25 mouse cellular contexts compared by ENCODE assay signal in genomic region chr9:48450066-48450465, GRCm38 (mm10). TPM values are rescaled to one million over a fixed set of nuclear protein-coding genes. Genes with fewer than 3 reads are reported as not detected.
A peak's percentile ranks its signal among the peaks of the same experiment; 100 is the strongest.
DNase-seq lines count a peak whose midpoint lies in the region; ATAC-seq and TF ChIP-seq lines count a peak whose summit lies in the region.
"Had no signal": no experiment of that assay in that cellular context is flagged by ENCODE, and none has a peak within 500 bp of the region (broad histone marks: within the 10 kb centered on the region; RNA-seq: fewer than 3 reads in every experiment).

No protein-coding gene starts in this region.

- H3K4me2 ChIP-seq in liver, postnatal 0 days (ENCODE audit: low read depth, low read length), result no peak overlapping the region
- H3K4me2 ChIP-seq in liver, embryonic 12.5 days, result no peak overlapping the region
- no peak overlapping the region for H3K4me2 ChIP-seq in midbrain, embryonic 16.5 days (ENCODE audit: low read length)
- H3K4me2 ChIP-seq: forebrain, embryonic 15.5 days; heart, embryonic 13.5 days; hindbrain, embryonic 13.5 days; midbrain, embryonic 15.5 days had no signal

- ATAC-seq in liver, postnatal 0 days, result no peak
- ATAC-seq in liver, embryonic 12.5 days, result no peak
- ATAC-seq in midbrain, embryonic 16.5 days, result no peak
- ATAC-seq: forebrain, embryonic 15.5 days; intestine, postnatal 0 days; midbrain, embryonic 15.5 days had no signal

- peak; percentile 7 for DNase-seq in liver, postnatal 0 days
- peak; percentile 72 for DNase-seq in T-cell, adult 2 months (ENCODE audit: low spot score)
- peak; percentile 28 for DNase-seq in thymus, adult 2 months
- no peak for DNase-seq in MN1 (ENCODE audit: low spot score)
- DNase-seq in gastrocnemius, postnatal 25 days, result no peak
- DNase-seq: adrenal gland, postnatal 25 days; cerebellum, adult 9-11 months; heart, adult 2 months; heart, postnatal 14 days; kidney, postnatal 36 days; layer of hippocampus, adult 9-11 months; lung, postnatal 4 days; right cerebral cortex, adult 18-20 months; right cerebral cortex, postnatal 4 days had no signal

- H3K36me3 ChIP-seq in liver, postnatal 0 days (replicated peaks; ENCODE audit: insufficient read depth, low read length), result no peaks in the 10 kb centered on the region
- H3K36me3 ChIP-seq in liver, embryonic 12.5 days, result no peaks in the 10 kb centered on the region
- H3K36me3 ChIP-seq in thymus, adult 2 months (ENCODE audit: control insufficient read depth, insufficient read depth, low read length), result no peaks in the 10 kb centered on the region
- H3K36me3 ChIP-seq in midbrain, embryonic 16.5 days (ENCODE audit: control insufficient read depth, insufficient read depth, low read length), result no peaks in the 10 kb centered on the region
- H3K36me3 ChIP-seq: embryonic facial prominence, embryonic 10.5 days; forebrain, embryonic 15.5 days; heart, embryonic 13.5 days; hindbrain, embryonic 13.5 days; midbrain, embryonic 15.5 days had no signal

- no peaks in the 10 kb centered on the region for H3K4me1 ChIP-seq in liver, postnatal 0 days (ENCODE audit: insufficient read depth)
- H3K4me1 ChIP-seq in liver, embryonic 12.5 days, result no peaks in the 10 kb centered on the region
- peaks cover 3% of the 10 kb centered on the region; the same call in 1 of the 2 replicates for H3K4me1 ChIP-seq in thymus, adult 2 months (replicated peaks; ENCODE audit: control insufficient read depth, insufficient read depth, low read length)
- H3K4me1 ChIP-seq in midbrain, embryonic 16.5 days (ENCODE audit: control insufficient read depth, insufficient read depth, low read length), result no peaks in the 10 kb centered on the region
- H3K4me1 ChIP-seq: embryonic facial prominence, embryonic 10.5 days; forebrain, embryonic 15.5 days; heart, embryonic 13.5 days; hindbrain, embryonic 13.5 days; midbrain, embryonic 15.5 days had no signal

- no peak for TF ChIP-seq POLR2A in thymus, adult 2 months (IDR thresholded peaks at IDR 0.05; ENCODE audit: control insufficient read depth, extremely low read depth, insufficient read depth, low read length, poor library complexity)

- no peak overlapping the region for H3K9ac ChIP-seq in liver, postnatal 0 days (replicated peaks)
- H3K9ac ChIP-seq in liver, embryonic 12.5 days, result no peak overlapping the region
- H3K9ac ChIP-seq in midbrain, embryonic 16.5 days (ENCODE audit: low read depth, low read length), result no peak overlapping the region
- H3K9ac ChIP-seq: forebrain, embryonic 15.5 days; heart, embryonic 13.5 days; hindbrain, embryonic 13.5 days; liver, embryonic 14.5 days; midbrain, embryonic 15.5 days had no signal

- WGBS in liver, postnatal 0 days (ENCODE audit: insufficient replicate concordance), result 78% methylated on average over 17 of the region's 17 CpGs
- 76% methylated on average over 17 of the region's 17 CpGs for WGBS in liver, embryonic 12.5 days (ENCODE audit: insufficient replicate concordance)
- WGBS in thymus, adult 2 months, result 30% methylated on average over 17 of the region's 17 CpGs
- WGBS in midbrain, embryonic 16.5 days, result 91% methylated on average over 17 of the region's 17 CpGs

- no peak overlapping the region for H3K27ac ChIP-seq in liver, postnatal 0 days (ENCODE audit: low read depth)
- no peak overlapping the region for H3K27ac ChIP-seq in liver, embryonic 12.5 days
- H3K27ac ChIP-seq in thymus, adult 2 months (ENCODE audit: control insufficient read depth, insufficient read depth, low read length), result no peak overlapping the region
- no peak overlapping the region for H3K27ac ChIP-seq in midbrain, embryonic 16.5 days (ENCODE audit: low read length)
- H3K27ac ChIP-seq: embryonic facial prominence, embryonic 10.5 days; forebrain, embryonic 15.5 days; heart, adult 2 months; heart, embryonic 13.5 days; hindbrain, embryonic 13.5 days; left cerebral cortex, adult 2 months; liver, embryonic 14.5 days; midbrain, embryonic 15.5 days had no signal

- no peaks in the 10 kb centered on the region for H3K27me3 ChIP-seq in liver, postnatal 0 days (ENCODE audit: insufficient read depth, low read length)
- no peaks in the 10 kb centered on the region for H3K27me3 ChIP-seq in liver, embryonic 12.5 days (replicated peaks)
- H3K27me3 ChIP-seq in thymus, adult 2 months (ENCODE audit: control insufficient read depth, insufficient read depth, low read length), result no peaks in the 10 kb centered on the region
- H3K27me3 ChIP-seq in midbrain, embryonic 16.5 days (ENCODE audit: control insufficient read depth, insufficient read depth, low read depth, low read length), result no peaks in the 10 kb centered on the region
- H3K27me3 ChIP-seq: forebrain, embryonic 15.5 days; heart, embryonic 13.5 days; hindbrain, embryonic 13.5 days; midbrain, embryonic 15.5 days had no signal

- H3K9me3 ChIP-seq in liver, postnatal 0 days (ENCODE audit: low read length), result no peaks in the 10 kb centered on the region
- H3K9me3 ChIP-seq in liver, embryonic 12.5 days (replicated peaks), result no peaks in the 10 kb centered on the region
- no peaks in the 10 kb centered on the region for H3K9me3 ChIP-seq in midbrain, embryonic 16.5 days (replicated peaks; ENCODE audit: control insufficient read depth, low read length, poor library complexity, severe bottlenecking)
- H3K9me3 ChIP-seq: embryonic facial prominence, embryonic 10.5 days; forebrain, embryonic 15.5 days; heart, embryonic 13.5 days; hindbrain, embryonic 13.5 days; midbrain, embryonic 15.5 days had no signal

- no peak overlapping the region for H3K4me3 ChIP-seq in liver, postnatal 0 days (ENCODE audit: low read depth, low read length)
- no peak overlapping the region for H3K4me3 ChIP-seq in liver, embryonic 12.5 days
- H3K4me3 ChIP-seq in thymus, adult 2 months (ENCODE audit: control insufficient read depth, insufficient read depth, low read length), result no peak overlapping the region
- H3K4me3 ChIP-seq in midbrain, embryonic 16.5 days (ENCODE audit: low read depth, low read length), result no peak overlapping the region
- H3K4me3 ChIP-seq: embryonic facial prominence, embryonic 10.5 days; forebrain, embryonic 15.5 days; heart, adult 2 months; heart, embryonic 13.5 days; hindbrain, embryonic 13.5 days; left cerebral cortex, adult 2 months; midbrain, embryonic 15.5 days; myocyte had no signal

- TF ChIP-seq CTCF in liver, postnatal 0 days (IDR thresholded peaks at IDR 0.05; ENCODE audit: low read depth), result no peak
- TF ChIP-seq CTCF in thymus, adult 2 months (IDR thresholded peaks at IDR 0.05; ENCODE audit: borderline replicate concordance, control insufficient read depth, extremely low read depth, insufficient read depth, low read length, poor library complexity), result no peak

- TF ChIP-seq EP300 in liver, postnatal 0 days (IDR thresholded peaks at IDR 0.05; ENCODE audit: low read depth), result no peak

RNA-seq across cellular contexts. Expression of gene Rexo2, which starts 30.4 kb away (rescaled TPM):
- polyA plus RNA-seq in liver, postnatal 0 days (2015; fragmentation: Nextera tagmentation; extraction: Ambion mirVana), result 61.5 and 65.9 TPM in 2 replicates
- polyA plus RNA-seq in liver, embryonic 12.5 days (2016; fragmentation: Nextera tagmentation; extraction: Ambion mirVana), result 165 and 172 TPM in 2 replicates
- polyA plus RNA-seq in thymus, adult 2 months (2012; rRNA removed), result 48.4 and 51.0 TPM in 2 replicates
- 10 to 100 TPM; 58.6 to 64.9 TPM for total RNA-seq in gastrocnemius, postnatal 25 days (2021)
- polyA plus RNA-seq in midbrain, embryonic 16.5 days (2015; fragmentation: Nextera tagmentation; extraction: Ambion mirVana), result 119 and 120 TPM in 2 replicates

RNA-seq across cellular contexts. Expression of gene Rbm7, which starts 45.0 kb away (rescaled TPM):
- 52.1 and 54.0 TPM in 2 replicates for polyA plus RNA-seq in liver, postnatal 0 days (2015; fragmentation: Nextera tagmentation; extraction: Ambion mirVana)
- polyA plus RNA-seq in liver, embryonic 12.5 days (2016; fragmentation: Nextera tagmentation; extraction: Ambion mirVana), result 72.1 and 73.6 TPM in 2 replicates
- 30.9 and 37.2 TPM in 2 replicates for polyA plus RNA-seq in thymus, adult 2 months (2012; rRNA removed)
- 10 to 100 TPM; 13.6 to 14.4 TPM for total RNA-seq in gastrocnemius, postnatal 25 days (2021)
- 73.8 and 82.6 TPM in 2 replicates for polyA plus RNA-seq in midbrain, embryonic 16.5 days (2015; fragmentation: Nextera tagmentation; extraction: Ambion mirVana)

RNA-seq across cellular contexts. Expression of gene Gm5617, which starts 45.2 kb away (rescaled TPM):
- polyA plus RNA-seq in liver, postnatal 0 days (2015; fragmentation: Nextera tagmentation; extraction: Ambion mirVana), result 62.8 and 64.2 TPM in 2 replicates
- 22.1 and 22.4 TPM in 2 replicates for polyA plus RNA-seq in liver, embryonic 12.5 days (2016; fragmentation: Nextera tagmentation; extraction: Ambion mirVana)
- 44.7 and 60.3 TPM in 2 replicates for polyA plus RNA-seq in thymus, adult 2 months (2012; rRNA removed)
- total RNA-seq in gastrocnemius, postnatal 25 days (2021), result 1 to 10 TPM; 6.6 to 8.5 TPM
- 21.0 and 21.5 TPM in 2 replicates for polyA plus RNA-seq in midbrain, embryonic 16.5 days (2015; fragmentation: Nextera tagmentation; extraction: Ambion mirVana)

Comparison
In these comparisons a context has a peak if more than half of its experiments do, and no peak if none do; other contexts are left out.
1. DNase-seq: peak in liver, postnatal 0 days (single experiment), T-cell, adult 2 months (single experiment) and thymus, adult 2 months (single experiment); none in MN1 (single experiment) and gastrocnemius, postnatal 25 days (single experiment).